Mouse (Mus musculus) embryonic facial prominence, embryonic 12.5 days (tissue): ENCODE data around the gene Gm42715. TPM values are rescaled to one million over a fixed set of nuclear protein-coding genes. Genes with fewer than 3 reads are reported as not detected.

ENCODE experiments used
- ATAC-seq: fragments of 200-750 bp; cut with Nextera tagmentation; 2 replicates; pipeline ENCODE4 v1.8.0; 2017; ENCODE audit not compliant: insufficient number of reproducible peaks, insufficient read depth, low FRiP score, low TSS enrichment
- H3K27ac ChIP-seq: fragments of 300-500 bp; sonication (generic); 2 replicates; pipeline ENCODE4 v1.5.1; 2016; ENCODE audit warnings: mild to moderate bottlenecking
- H3K27me3 ChIP-seq: fragments of 300-500 bp; sonication (generic); 2 replicates; pipeline ENCODE4 v1.6.1; 2016; ENCODE audit warnings: mild to moderate bottlenecking, moderate library complexity
- H3K36me3 ChIP-seq: fragments of 300-500 bp; sonication (generic); 2 replicates; pipeline ENCODE4 v1.6.1; 2016; ENCODE audit warnings: mild to moderate bottlenecking
- H3K4me1 ChIP-seq: fragments of 300-500 bp; sonication (generic); 2 replicates; pipeline ENCODE4 v1.6.1; 2016
- H3K4me2 ChIP-seq: fragments of 300-500 bp; sonication (generic); replicated peaks from 2 replicates; pipeline ENCODE4 v1.6.1; 2016; ENCODE audit warnings: mild to moderate bottlenecking, moderate library complexity
- H3K4me3 ChIP-seq: fragments of 300-500 bp; sonication (generic); 2 replicates; pipeline ENCODE4 v1.5.1; 2016; ENCODE audit warnings: mild to moderate bottlenecking
- H3K9ac ChIP-seq: fragments of 300-500 bp; sonication (generic); 2 replicates; pipeline ENCODE4 v1.6.1; 2016; ENCODE audit warnings: mild to moderate bottlenecking, moderate library complexity
- H3K9me3 ChIP-seq: fragments of 300-500 bp; sonication (generic); 2 replicates; pipeline ENCODE4 v1.6.1; 2016; ENCODE audit warnings: mild to moderate bottlenecking, moderate library complexity
- WGBS: fragments of 180-500 bp; shearing (Covaris S2); methylation state at CpG from one replicate; pipeline ENCODE4 v1.1.7; 2016; 5-methylcytosine and 5-hydroxymethylcytosine counted together
- polyA plus RNA-seq: library from polyadenylated mRNA; unstranded; fragments of >200 nt; fragmentation: Nextera tagmentation; extraction: Ambion mirVana; gene quantifications from 2 replicates; pipeline ENCODE4 v1.2.1, GENCODE M21; 2016

Gene Gm42715
- polyA plus RNA-seq: 16.9 and 17.2 TPM in 2 replicates

DNA sequence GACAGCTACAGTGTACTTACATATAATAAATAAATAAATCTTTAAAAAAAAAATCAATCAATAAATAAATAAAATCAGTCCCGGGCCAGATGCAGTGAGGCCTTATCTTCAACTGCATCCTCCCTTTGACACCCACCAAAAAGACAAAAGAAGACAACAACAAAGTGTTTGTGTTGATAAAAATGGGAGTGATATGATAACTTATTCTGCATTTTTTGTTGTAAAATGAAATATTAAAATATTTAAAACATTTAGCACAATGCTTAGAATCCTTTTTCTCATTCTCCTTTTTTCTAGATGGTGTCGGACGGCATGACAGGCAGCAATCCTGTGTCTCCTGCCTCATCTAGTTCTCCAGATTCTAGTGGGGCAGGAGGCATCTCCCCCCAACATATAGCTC is at the start of gene Gm42715:
Gene Gm42715 (plus strand): TSS at position 301 of the 400 bp plus-strand sequence.
- ATAC-seq: no peak

DNA sequence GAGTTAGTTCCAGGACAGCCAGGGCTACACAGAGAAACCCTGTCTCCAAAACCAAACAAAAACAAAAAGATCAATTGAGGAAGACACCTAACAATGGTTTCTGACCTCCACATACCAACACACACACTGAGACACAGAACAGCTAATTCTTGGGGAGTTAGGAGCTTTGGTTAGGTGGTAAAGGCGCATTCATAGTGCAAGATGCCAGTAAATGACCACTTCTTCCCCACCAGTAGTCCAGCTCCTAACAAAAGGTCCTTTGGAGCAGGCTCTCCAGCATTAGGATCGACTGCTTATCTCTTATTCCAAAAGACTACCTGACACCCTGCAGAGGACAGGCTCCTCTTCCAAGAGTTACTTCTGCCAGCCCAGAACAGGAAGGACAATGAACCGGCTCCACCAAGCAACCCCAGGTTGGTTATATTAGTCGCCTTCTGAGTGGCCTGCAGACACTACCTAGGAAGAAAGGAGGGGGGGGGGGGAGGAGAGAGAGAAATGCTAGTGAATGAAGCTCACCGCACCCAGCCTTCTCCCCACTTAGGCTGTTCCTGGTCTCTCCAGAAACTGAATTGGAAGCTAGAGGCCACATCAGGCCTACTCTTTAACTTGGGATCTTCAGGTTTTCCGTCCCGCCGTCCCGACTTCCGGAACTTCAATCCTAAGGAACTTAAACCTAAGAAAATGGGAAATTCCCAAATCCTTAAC is 49.2 kb upstream of the Gm42715 start:
- Histone ChIP-seq H3K36me3 (peaks cover 46% of the 10 kb centered on the region), H3K27ac (peak overlapping the region; percentile 99), H3K9ac (peak overlapping the region; percentile 84), H3K27me3 (no peaks in the 10 kb centered on the region), H3K4me3 (peak overlapping the region; percentile 88), H3K4me1 (peaks cover 12% of the 10 kb centered on the region), H3K4me2 (peak overlapping the region; percentile 87), H3K9me3 (no peaks in the 10 kb centered on the region)
- WGBS: 8% methylated on average over 10 of the region's 10 CpGs
- no peak for ATAC-seq

More for the DNA sequence above, at the start of gene Gm42715:
- no peak within 1 kb of the TSS for H3K4me3 ChIP-seq
- peaks cover 77% of the 10 kb centered on the region for H3K36me3 ChIP-seq
- no peak within 1 kb of the TSS for H3K27ac ChIP-seq
- H3K9ac ChIP-seq: no peak within 1 kb of the TSS
- no peaks in the 10 kb centered on the region for H3K27me3 ChIP-seq
- no peaks in the 10 kb centered on the region for H3K4me1 ChIP-seq
- H3K9me3 ChIP-seq: no peaks in the 10 kb centered on the region
- WGBS: 93% methylated on average over 3 of the region's 3 CpGs
- no peak within 1 kb of the TSS for H3K4me2 ChIP-seq

DNA sequence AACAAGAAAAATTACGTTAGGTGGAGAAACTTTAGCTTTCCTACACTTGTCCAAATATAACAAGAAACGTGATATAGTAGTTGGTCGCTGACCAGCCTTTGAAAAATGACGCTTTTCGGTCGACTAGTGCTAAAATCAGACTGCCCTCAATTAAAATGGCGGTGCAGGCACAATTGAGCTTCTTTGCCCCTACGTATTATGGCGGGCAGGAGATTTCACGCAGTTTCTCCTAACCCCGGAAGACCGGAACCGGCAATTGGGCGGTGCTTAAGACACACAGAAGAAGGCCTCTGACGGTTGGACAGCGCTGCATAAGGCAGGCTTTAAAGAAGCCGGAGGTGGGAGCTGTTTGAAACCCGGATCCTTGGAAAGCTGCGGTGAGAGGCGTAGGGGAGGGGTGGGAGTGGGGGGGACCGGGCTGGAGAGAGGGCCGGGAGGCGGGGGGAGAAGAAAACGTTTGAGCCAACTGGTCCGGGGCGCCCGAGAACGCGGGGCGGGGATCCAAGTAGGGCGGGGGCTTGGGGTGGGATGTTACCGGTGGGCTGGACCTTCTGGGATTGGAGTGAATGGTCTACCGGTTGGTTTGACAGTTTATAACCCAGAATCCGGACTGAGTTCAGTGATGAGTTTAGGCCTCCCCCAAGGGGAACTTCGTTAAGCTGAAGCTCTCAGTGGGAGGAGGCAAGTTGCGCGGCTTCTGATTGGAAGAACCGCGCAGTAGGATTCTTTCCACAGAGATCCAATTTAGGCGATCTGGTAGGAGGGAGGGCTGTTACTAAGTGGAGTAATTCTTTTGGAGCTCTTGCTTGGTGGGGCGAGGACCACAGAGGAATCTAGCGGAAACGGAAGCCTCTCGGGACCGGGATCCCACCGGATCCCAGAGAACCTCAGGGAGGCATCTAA is 48.4 kb upstream of the Gm42715 start:
- no peaks in the 10 kb centered on the region for H3K9me3 ChIP-seq
- H3K4me1 ChIP-seq: peaks cover 12% of the 10 kb centered on the region
- H3K27ac ChIP-seq: peak overlapping the region; percentile 99
- H3K27me3 ChIP-seq: no peaks in the 10 kb centered on the region
- ATAC-seq: peak; percentile 94
- H3K4me2 ChIP-seq: peak overlapping the region; percentile 87
- peak overlapping the region; percentile 88 for H3K4me3 ChIP-seq
- peak overlapping the region; percentile 84 for H3K9ac ChIP-seq
- under 1% methylated on average over 46 of the region's 46 CpGs for WGBS
- H3K36me3 ChIP-seq: peaks cover 46% of the 10 kb centered on the region

DNA sequence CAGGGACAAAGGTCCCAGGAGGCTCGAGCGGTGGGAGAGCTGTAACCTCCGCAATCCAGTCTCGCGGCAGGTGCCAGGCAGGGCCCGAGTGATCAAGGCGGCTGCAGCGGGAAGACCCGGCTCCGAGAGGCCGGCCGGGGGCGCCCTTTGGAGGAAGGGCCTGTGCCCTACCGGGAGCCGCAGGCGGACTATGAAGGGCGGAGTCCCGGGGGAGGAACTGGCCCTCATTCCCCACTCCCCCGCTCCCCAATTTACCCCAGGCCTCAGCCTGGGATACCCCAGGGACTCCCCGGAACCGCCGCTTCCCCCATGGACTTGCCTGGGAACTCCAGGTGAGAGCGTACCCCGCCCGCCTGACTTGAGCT is 47.8 kb upstream of the Gm42715 start:
- Histone ChIP-seq H3K4me1 (peaks cover 12% of the 10 kb centered on the region), H3K27ac (peak overlapping the region; percentile 99), H3K27me3 (no peaks in the 10 kb centered on the region), H3K36me3 (peaks cover 46% of the 10 kb centered on the region), H3K4me2 (peak overlapping the region; percentile 87), H3K9ac (peak overlapping the region; percentile 84), H3K4me3 (peak overlapping the region; percentile 88), H3K9me3 (no peaks in the 10 kb centered on the region)
- 1% methylated on average over 25 of the region's 25 CpGs for WGBS
- ATAC-seq: peak; percentile 36; the same call in 1 of the 2 replicates

DNA sequence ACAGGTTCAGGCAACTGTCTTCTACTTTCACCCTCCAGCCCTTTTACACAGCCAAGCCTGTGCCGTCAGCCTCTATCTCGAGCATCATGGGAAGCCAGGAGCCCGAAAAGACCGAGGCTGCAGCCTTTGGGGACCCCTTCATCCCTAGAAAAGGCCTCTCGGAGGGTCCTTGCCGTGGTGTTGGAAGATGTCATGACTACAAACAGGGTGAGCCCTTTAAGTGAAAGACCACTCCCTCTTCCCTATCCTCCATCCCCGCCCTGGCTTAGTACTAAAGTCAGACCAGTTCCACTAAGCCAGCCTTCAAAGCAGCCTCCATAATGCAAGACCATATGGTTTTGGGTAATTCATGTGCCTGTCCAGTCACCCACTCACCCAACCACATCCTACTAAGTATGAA is 47.3 kb upstream of the Gm42715 start:
- Histone ChIP-seq H3K4me1 (peaks cover 15% of the 10 kb centered on the region), H3K4me3 (peak overlapping the region; percentile 88), H3K27me3 (no peaks in the 10 kb centered on the region), H3K9me3 (no peaks in the 10 kb centered on the region), H3K4me2 (peak overlapping the region; percentile 87), H3K36me3 (peaks cover 43% of the 10 kb centered on the region), H3K27ac (peak overlapping the region; percentile 99), H3K9ac (peak overlapping the region; percentile 84)
- no peak for ATAC-seq
- 1% methylated on average over 7 of the region's 7 CpGs for WGBS

DNA sequence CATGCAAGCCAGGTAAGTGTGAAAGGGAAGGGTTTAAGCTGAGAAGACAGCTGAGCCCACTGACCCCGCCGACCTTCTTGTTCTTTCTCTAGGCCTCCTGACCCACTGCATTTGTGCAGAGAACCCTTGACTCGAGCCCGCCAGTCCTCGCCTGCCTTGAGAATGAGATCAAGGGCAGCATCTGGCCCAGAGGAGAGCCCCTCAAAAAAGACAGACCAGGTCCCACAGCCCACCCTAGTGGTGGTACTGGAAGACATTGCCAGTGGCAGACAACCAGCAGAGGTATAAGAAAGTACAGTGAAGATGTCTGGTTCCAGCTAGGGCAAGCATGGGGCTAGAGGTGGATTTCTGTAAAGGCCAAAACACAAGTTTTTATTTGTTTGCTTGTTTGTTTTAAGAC is 45.7 kb upstream of the Gm42715 start:
- WGBS: 89% methylated on average over 5 of the region's 5 CpGs
- Histone ChIP-seq H3K4me3 (no peak overlapping the region), H3K9ac (no peak overlapping the region), H3K9me3 (no peaks in the 10 kb centered on the region), H3K36me3 (peaks cover 31% of the 10 kb centered on the region), H3K4me2 (no peak overlapping the region), H3K27me3 (no peaks in the 10 kb centered on the region), H3K27ac (no peak overlapping the region), H3K4me1 (peaks cover 18% of the 10 kb centered on the region)
- no peak for ATAC-seq

DNA sequence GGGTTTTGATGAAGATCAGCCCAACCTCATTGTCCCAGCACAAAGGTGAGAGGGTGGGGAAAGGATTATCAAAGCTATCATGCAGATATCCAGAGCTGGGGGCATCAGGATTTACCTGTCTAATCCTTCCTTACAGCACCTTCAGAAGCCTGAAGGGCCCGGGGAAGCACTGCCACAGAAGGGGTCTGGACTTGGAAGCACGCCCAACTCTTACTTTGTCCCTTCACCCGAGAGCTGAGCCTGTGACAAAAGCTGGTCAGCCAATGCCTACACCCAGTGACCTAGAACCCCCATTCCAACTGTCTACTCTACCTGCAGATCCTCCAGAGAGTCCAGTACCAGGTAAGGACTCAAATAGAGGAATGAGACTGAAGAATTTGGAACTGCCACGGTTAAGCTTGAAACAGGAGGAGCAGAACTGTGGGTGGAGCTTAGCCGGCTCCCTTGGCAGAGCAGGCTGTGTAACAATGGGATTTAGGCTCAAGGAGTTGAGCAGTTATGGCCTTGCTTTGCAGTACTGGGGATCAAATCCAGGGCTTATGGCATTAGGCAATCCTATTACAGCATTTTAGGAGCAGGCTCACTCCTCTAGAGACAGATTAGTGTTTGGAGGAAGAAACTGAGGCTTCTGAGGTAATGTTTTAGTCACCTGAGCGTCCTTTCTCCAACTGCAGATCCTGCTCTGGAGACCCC is 44.9 kb upstream of the Gm42715 start:
- Histone ChIP-seq H3K4me3 (no peak overlapping the region), H3K4me1 (peaks cover 18% of the 10 kb centered on the region), H3K36me3 (peaks cover 31% of the 10 kb centered on the region), H3K9me3 (no peaks in the 10 kb centered on the region), H3K27me3 (no peaks in the 10 kb centered on the region), H3K4me2 (no peak overlapping the region), H3K27ac (no peak overlapping the region), H3K9ac (no peak overlapping the region)
- ATAC-seq: no peak
- 83% methylated on average over 6 of the region's 6 CpGs for WGBS

DNA sequence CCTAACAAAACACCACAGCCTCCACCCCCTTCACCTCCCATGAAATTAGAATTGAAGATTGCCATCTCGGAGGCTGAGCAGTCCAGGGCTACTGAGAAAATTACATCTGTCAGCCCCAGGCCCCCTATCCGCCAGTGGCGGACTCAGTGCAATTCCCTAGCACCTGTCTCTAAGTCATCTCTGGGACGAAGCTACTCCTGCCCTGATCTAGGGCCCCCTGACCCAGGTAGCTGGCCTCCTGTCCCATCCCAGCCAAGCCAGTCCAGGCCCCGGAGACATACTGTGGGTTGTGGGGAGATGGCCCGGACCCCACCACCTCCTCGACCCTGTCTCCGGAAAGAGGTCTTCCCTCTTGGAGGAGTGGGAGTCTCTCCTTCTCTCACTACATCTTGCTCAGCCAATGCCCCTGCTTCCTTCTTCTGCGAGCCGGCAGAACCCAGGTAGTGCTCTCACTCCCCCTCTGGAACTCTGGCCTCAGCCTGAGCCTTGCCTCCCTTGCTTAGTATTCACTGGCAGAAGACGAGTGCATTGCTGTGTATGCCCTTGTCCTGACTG is 44.1 kb upstream of the Gm42715 start:
- WGBS: 91% methylated on average over 11 of the region's 11 CpGs
- ATAC-seq: no peak
- Histone ChIP-seq H3K9me3 (no peaks in the 10 kb centered on the region), H3K4me2 (no peak overlapping the region), H3K27me3 (no peaks in the 10 kb centered on the region), H3K27ac (no peak overlapping the region), H3K36me3 (peaks cover 33% of the 10 kb centered on the region), H3K4me3 (no peak overlapping the region), H3K9ac (no peak overlapping the region), H3K4me1 (peaks cover 18% of the 10 kb centered on the region)

DNA sequence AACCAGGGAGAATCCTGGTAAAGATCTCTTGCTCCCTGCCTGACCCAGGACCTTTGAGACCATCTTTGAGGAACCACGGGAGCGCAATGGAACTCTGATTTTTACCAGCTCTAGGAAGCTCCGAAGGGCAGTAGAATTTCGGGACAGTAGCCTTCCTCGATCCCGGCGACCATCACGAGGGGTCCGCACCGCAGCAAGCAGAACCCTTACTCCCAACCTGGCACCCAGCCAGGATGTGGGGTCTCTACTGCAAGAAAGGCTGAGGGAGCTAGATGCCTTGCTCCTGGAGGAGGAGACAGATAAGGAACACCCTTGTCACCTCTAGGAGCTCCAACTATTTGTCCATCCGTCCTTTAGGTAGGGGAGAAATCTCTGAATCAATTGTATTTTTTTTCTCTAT is 43.0 kb upstream of the Gm42715 start:
- 93% methylated on average over 11 of the region's 11 CpGs for WGBS
- no peak for ATAC-seq
- Histone ChIP-seq H3K36me3 (peaks cover 41% of the 10 kb centered on the region), H3K27ac (no peak overlapping the region), H3K9me3 (no peaks in the 10 kb centered on the region), H3K4me2 (no peak overlapping the region), H3K4me3 (no peak overlapping the region), H3K4me1 (peaks cover 26% of the 10 kb centered on the region), H3K9ac (no peak overlapping the region), H3K27me3 (no peaks in the 10 kb centered on the region)

DNA sequence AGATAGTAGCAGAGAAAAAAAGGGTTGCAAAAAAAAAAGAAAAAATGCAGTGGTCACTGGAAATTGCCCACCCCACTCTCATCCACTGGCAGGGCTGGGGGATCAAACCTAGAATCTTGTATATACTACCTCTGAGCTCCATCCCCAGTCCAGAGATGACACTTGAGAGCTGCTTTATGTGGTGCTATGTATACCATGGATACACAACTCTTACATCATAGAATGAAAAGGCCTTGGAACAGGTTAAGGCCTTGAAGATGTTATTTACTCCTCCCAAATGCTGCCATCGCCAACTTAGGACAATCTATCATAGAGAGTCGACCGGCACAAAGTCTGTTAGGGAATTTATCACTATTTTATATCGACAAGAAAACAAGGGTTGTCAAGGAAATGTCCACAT is 42.5 kb upstream of the Gm42715 start:
- ATAC-seq: no peak
- peak overlapping the region; percentile 96 for H3K4me3 ChIP-seq
- H3K9ac ChIP-seq: peak overlapping the region; percentile 59; the same call in 1 of the 2 replicates
- peaks cover 45% of the 10 kb centered on the region for H3K36me3 ChIP-seq
- no peaks in the 10 kb centered on the region for H3K27me3 ChIP-seq
- WGBS: 81% methylated on average over 4 of the region's 4 CpGs
- peak overlapping the region; percentile 98 for H3K4me2 ChIP-seq
- H3K9me3 ChIP-seq: no peaks in the 10 kb centered on the region
- H3K27ac ChIP-seq: peak overlapping the region; percentile 96
- H3K4me1 ChIP-seq: peaks cover 26% of the 10 kb centered on the region
